Mouse (Mus musculus) liver, postnatal 0 days (tissue): ENCODE results near the gene Ptprd. TPM values are rescaled to one million over a fixed set of nuclear protein-coding genes. Genes with fewer than 3 reads are reported as not detected.
A peak's percentile ranks its signal among the peaks of the same experiment; 100 is the strongest.

ENCODE experiments used
- ATAC-seq: fragments of 200-750 bp; cut with Nextera tagmentation; 2 replicates; pipeline ENCODE4 v1.8.0; 2017; ENCODE audit warnings: mild to moderate bottlenecking, moderate library complexity
- DNase-seq: peaks from one replicate; pipeline ENCODE4 v3.0.0-alpha.2; 2016
- H3K27ac ChIP-seq: fragments of 300-500 bp; sonication (generic); 2 replicates; pipeline ENCODE4 v1.5.1; 2014; ENCODE audit warnings: antibody characterized with exemption, moderate library complexity, mild to moderate bottlenecking, low read depth
- H3K27me3 ChIP-seq: fragments of 300-500 bp; sonication (generic); 2 replicates; pipeline ENCODE4 v1.6.1; 2014; ENCODE audit warnings: low read length, control low read depth, mixed read lengths; ENCODE audit not compliant: insufficient read depth
- H3K36me3 ChIP-seq: fragments of 300-500 bp; sonication (generic); replicated peaks from 2 replicates; pipeline ENCODE4 v1.6.1; 2014; ENCODE audit warnings: mild to moderate bottlenecking, control low read depth, low read length, moderate library complexity, mixed read lengths; ENCODE audit not compliant: insufficient read depth
- H3K4me1 ChIP-seq: fragments of 300-500 bp; sonication (generic); 2 replicates; pipeline ENCODE4 v1.6.1; 2014; ENCODE audit warnings: antibody characterized with exemption, mild to moderate bottlenecking, control low read depth; ENCODE audit not compliant: insufficient read depth
- H3K4me2 ChIP-seq: fragments of 300-500 bp; sonication (generic); 2 replicates; pipeline ENCODE4 v1.6.1; 2014; ENCODE audit warnings: low read depth, mild to moderate bottlenecking, low read length, moderate library complexity, mixed read lengths
- H3K4me3 ChIP-seq: fragments of 300-500 bp; sonication (generic); 2 replicates; pipeline ENCODE4 v1.5.1; 2014; ENCODE audit warnings: low read depth, low read length
- H3K9ac ChIP-seq: fragments of 300-500 bp; sonication (generic); replicated peaks from 2 replicates; pipeline ENCODE4 v1.6.1; 2014; ENCODE audit warnings: mild to moderate bottlenecking, moderate library complexity
- H3K9me3 ChIP-seq: fragments of 300-500 bp; sonication (generic); 2 replicates; pipeline ENCODE4 v1.6.1; 2016; ENCODE audit warnings: mild to moderate bottlenecking, control low read depth, low read length, mixed read lengths
- CTCF ChIP-seq: sonication (generic); IDR thresholded peaks from 2 replicates; pipeline ENCODE4 v1.5.1; 2016; ENCODE audit warnings: antibody characterized with exemption, low read depth
- EP300 ChIP-seq: IDR thresholded peaks from 2 replicates; pipeline ENCODE4 v1.6.1; 2016; ENCODE audit warnings: antibody characterized with exemption, low read depth, mild to moderate bottlenecking
- WGBS: fragments of 180-500 bp; shearing (Covaris S2); extraction: QIAGEN DNeasy Blood & Tissue Kit; methylation state at CpG from one replicate; pipeline ENCODE4 v1.1.7; 2014; ENCODE audit not compliant: insufficient replicate concordance; 5-methylcytosine and 5-hydroxymethylcytosine counted together
- polyA plus RNA-seq: library from polyadenylated mRNA; unstranded; fragments of >200 nt; fragmentation: Nextera tagmentation; extraction: Ambion mirVana; gene quantifications from 2 replicates; pipeline ENCODE4 v1.2.1, GENCODE M21; 2015

The Ptprd gene
- polyA plus RNA-seq, 1 experiment from 2014 or later = 9.3 TPM

DNA sequence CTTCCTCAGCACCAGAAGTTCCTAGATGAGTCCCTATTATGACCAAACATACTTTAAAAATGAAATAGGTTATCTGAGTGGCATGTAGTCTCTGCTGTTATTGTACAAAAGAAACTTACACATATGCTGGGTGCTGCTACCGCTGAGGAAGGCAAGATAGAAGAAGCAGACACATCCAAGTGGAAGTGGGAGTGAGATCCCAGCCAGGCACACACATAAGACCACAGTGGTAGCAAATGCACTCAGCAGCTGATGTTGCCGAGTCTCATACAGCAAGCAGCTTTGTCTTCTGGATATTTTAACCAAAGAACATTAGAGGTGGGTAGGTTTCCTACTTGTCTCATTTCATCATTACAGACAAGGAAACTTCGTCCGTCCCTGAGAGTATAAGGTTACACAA lies 1759.5 kb downstream of the Ptprd start:
- Histone ChIP-seq H3K4me2 (no peak overlapping the region), H3K4me3 (no peak overlapping the region), H3K9ac (no peak overlapping the region), H3K27ac (no peak overlapping the region), H3K36me3 (no peaks in the 10 kb centered on the region), H3K9me3 (no peaks in the 10 kb centered on the region), H3K4me1 (no peaks in the 10 kb centered on the region), H3K27me3 (peaks cover 14% of the 10 kb centered on the region)
- DNase-seq (no peak), ATAC-seq (no peak)
- TF ChIP-seq EP300 (no peak), CTCF (no peak)
- WGBS = 65% methylated on average over 4 of the region's 4 CpGs

DNA sequence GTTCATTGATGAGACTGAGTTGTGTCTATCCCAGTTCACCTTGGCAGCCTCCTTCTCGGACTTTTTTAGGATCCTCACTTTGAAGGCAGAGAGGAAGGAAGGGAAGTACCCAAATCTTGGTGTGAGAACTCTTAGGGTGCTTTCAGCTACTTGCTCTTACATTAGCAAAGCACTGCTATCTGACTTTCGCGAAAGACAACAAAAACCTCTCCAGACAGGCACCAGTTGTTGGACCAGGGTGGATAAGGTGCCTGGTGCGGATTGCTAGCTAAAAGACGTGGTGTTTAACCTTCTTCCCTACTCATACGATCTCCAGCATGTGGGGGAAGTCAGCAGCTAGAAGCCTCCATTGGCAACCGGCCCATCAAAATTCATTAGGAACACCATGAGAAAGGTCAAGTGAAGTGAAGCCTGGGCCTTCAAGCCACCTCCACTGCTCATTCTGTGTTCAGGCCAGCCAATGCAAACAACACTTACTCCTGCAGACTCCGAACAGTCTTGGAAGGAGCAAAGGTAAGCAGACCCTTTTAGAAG lies 1760.7 kb downstream of the Ptprd start:
- no peaks in the 10 kb centered on the region for H3K36me3 ChIP-seq
- no peak for DNase-seq
- no peaks in the 10 kb centered on the region for H3K9me3 ChIP-seq
- no peak overlapping the region for H3K9ac ChIP-seq
- H3K27ac ChIP-seq = no peak overlapping the region
- peak overlapping the region; percentile 91 for H3K4me2 ChIP-seq
- 28% methylated on average over 8 of the region's 8 CpGs for WGBS
- no peaks in the 10 kb centered on the region for H3K4me1 ChIP-seq
- TF ChIP-seq EP300 (no peak), CTCF (no peak)
- peaks cover 14% of the 10 kb centered on the region for H3K27me3 ChIP-seq
- ATAC-seq = no peak
- H3K4me3 ChIP-seq = no peak overlapping the region; the same call in 1 of the 2 replicates

GRCm38 (mm10) chr4:76450351-76451018 lies 1761.3 kb downstream of the Ptprd start:
- TF ChIP-seq EP300 = no peak
- no peak for TF ChIP-seq CTCF
- no peaks in the 10 kb centered on the region for H3K36me3 ChIP-seq
- H3K4me2 ChIP-seq = peak overlapping the region; percentile 91
- H3K27me3 ChIP-seq = peaks cover 14% of the 10 kb centered on the region
- no peak overlapping the region for H3K27ac ChIP-seq
- H3K9me3 ChIP-seq = no peaks in the 10 kb centered on the region
- no peaks in the 10 kb centered on the region for H3K4me1 ChIP-seq
- DNase-seq (peak; percentile 37), ATAC-seq (peak; percentile 65)
- 2% methylated on average over 32 of the region's 34 CpGs for WGBS
- H3K4me3 ChIP-seq = peak overlapping the region; percentile 65
- peak overlapping the region; percentile 61 for H3K9ac ChIP-seq

DNA sequence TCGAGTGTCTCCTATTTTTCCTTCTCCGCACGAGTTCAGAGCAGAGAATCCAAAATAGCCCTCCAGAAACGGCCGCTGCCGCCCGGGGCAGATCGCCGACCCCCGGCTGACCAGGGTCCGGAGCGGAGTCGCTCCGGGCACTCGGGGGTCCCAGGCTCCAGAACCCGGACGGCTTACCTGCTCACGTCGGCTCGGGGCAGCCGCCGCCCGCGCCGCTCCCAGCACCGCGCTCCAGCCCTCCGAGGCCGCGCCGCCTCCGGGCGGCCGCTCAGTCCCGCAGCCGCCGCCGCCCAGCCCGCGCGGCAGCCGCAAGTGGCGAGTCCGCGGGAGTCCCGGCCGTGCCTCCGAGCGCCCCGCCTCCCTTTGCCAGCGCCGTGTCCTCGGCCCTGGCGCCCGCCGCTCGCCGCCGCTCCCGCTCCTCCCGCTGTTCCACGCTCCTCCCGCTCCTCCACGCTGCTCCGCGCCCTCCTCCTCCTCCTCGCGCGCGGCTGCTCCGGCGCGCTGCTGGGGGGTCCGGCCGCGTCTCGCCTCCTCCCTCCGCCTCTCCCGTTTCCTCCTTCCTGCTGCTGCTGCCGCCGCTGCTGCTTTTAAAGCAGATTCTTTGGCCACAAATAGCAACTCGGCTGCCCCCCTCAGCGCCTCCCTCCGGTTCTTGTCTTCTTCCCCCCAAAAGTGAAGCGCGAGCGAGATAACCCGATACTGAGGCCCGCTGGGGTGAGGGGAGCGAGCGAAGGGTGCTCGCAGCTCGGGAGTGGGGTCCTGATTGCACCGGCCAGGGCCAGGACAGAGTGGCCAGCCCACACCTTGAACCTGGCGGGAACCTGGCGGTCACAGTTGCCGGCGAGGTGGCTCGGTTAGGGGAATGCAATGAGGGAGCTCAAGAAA lies 1762.1 kb downstream of the Ptprd start:
- ATAC-seq (peak; percentile 84), DNase-seq (peak; percentile 59)

GRCm38 (mm10) chr4:76448678-76449465 lies 1762.9 kb downstream of the Ptprd start:
- peaks cover 14% of the 10 kb centered on the region for H3K27me3 ChIP-seq
- ATAC-seq = no peak
- H3K4me1 ChIP-seq = no peaks in the 10 kb centered on the region
- no peaks in the 10 kb centered on the region for H3K36me3 ChIP-seq
- 3% methylated on average over 24 of the region's 24 CpGs for WGBS
- peak overlapping the region; percentile 91 for H3K4me2 ChIP-seq
- no peaks in the 10 kb centered on the region for H3K9me3 ChIP-seq
- peak overlapping the region; percentile 65 for H3K4me3 ChIP-seq
- H3K27ac ChIP-seq = no peak overlapping the region
- DNase-seq = no peak
- TF ChIP-seq EP300 = no peak
- no peak for TF ChIP-seq CTCF
- peak overlapping the region; percentile 61; the same call in 1 of the 2 replicates for H3K9ac ChIP-seq

More for the DNA sequence above, 1762.1 kb downstream of the Ptprd start:
- Histone ChIP-seq H3K4me2 (peak overlapping the region; percentile 91), H3K9ac (peak overlapping the region; percentile 61), H3K4me3 (peak overlapping the region; percentile 65), H3K27ac (no peak overlapping the region), H3K27me3 (peaks cover 14% of the 10 kb centered on the region), H3K9me3 (no peaks in the 10 kb centered on the region), H3K4me1 (no peaks in the 10 kb centered on the region), H3K36me3 (no peaks in the 10 kb centered on the region)
- TF ChIP-seq CTCF (no peak), EP300 (no peak)
- 4% methylated on average over 48 of the region's 99 CpGs for WGBS

DNA sequence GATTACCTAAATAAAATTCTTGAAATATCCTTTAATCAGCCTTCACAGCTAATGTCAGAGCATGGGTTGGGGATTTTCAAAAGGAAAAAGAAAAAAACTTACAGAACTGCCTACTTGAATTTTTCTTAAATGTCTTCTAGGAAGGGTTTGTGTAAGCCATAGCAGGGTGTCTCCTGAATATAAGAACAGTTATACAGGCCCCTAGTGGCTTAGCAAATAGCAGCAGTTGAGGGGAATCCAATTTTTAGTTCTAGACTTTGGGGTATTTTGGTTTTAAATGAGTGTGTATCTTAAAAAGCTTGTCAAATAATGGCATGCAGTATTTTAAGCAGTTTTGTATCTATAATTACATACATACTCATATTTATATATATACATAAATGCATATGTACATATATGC lies 1764.4 kb downstream of the Ptprd start:
- no peaks in the 10 kb centered on the region for H3K36me3 ChIP-seq
- H3K27ac ChIP-seq = no peak overlapping the region
- H3K27me3 ChIP-seq = peaks cover 14% of the 10 kb centered on the region
- no peak overlapping the region for H3K4me2 ChIP-seq
- peak; percentile 46 for TF ChIP-seq CTCF
- no peak for TF ChIP-seq EP300
- no peak for ATAC-seq
- no peaks in the 10 kb centered on the region for H3K4me1 ChIP-seq
- DNase-seq = no peak
- no peaks in the 10 kb centered on the region for H3K9me3 ChIP-seq
- no peak overlapping the region for H3K9ac ChIP-seq
- no peak overlapping the region for H3K4me3 ChIP-seq
